Mouse (Mus musculus) erythroid progenitor cell, adult 5-6 weeks (primary cell): ENCODE data around the gene Pex26. TPM values are rescaled to one million over a fixed set of nuclear protein-coding genes. Genes with fewer than 3 reads are reported as not detected.

ENCODE experiments used
- ATAC-seq: replicated peaks from 2 replicates; pipeline ENCODE4 v1.8.0; 2016; ENCODE audit warnings: moderate number of reproducible peaks, mild to moderate bottlenecking, moderate TSS enrichment, inconsistent platforms; ENCODE audit not compliant: poor library complexity, low FRiP score, severe bottlenecking
- total RNA-seq, 2 experiments: library from RNA; stranded (forward) in 1 of 2; stranded (reverse) in 1 of 2; fragments of 150-400 nt in 1 of 2; fragments of 186-747, 209-891 nt in 1 of 2; gene quantifications; 2 replicates each; pipeline versions ENCODE4 v1.2.3 to v1.2.4; 2015 to 2017; ENCODE audit warnings: low replicate concordance in 2 of 2

Pex26 gene
- total RNA-seq, 2 experiments from 2014 or later, result 1.2 to 1.3 TPM

DNA sequence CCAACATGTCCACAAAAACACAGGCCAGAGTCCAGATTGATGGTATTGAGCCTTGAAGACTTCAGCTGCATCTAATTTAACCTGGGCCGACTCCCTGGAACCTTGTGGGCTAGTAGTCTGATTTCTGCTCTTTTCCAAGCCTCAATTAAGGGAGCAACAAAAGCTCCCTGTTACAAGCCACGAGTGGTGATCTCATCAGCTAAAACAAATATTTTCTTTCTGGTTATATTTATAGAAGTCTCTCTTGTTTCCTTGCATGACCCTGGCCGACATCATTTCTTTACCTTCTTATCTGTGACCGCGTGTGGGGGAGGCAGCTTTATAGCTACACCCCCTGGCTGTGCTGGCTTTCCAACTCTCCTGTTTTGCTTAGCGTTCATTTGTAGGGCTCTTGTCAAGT lies 23.3 kb upstream of the Pex26 start:
- no peak for ATAC-seq

GRCm38 (mm10) chr6:121162616-121163015 lies 20.9 kb upstream of the Pex26 start:
- ATAC-seq, result no peak

DNA sequence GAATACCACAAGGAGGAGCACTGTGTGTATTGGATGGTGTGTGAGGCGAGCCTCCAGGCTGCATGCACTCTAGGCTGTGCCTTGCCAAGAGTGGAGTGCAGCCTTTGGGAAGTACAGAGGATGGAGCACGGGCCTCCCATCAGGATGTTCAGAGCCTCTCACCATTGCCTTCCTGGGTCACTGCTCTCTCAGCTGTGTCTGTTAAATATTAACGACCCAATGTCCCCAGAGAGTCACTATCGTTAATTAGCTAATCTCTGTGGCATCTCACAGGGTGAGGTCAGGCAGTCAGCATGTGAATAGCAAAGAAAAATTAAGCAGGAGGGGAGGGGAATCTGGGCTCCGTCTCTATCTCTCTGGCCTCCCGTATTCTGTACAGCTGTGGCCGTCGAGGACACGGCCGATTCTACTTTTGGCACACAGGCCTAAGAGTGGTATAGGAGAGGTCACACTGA lies 17.3 kb upstream of the Pex26 start:
- ATAC-seq, result no peak

DNA sequence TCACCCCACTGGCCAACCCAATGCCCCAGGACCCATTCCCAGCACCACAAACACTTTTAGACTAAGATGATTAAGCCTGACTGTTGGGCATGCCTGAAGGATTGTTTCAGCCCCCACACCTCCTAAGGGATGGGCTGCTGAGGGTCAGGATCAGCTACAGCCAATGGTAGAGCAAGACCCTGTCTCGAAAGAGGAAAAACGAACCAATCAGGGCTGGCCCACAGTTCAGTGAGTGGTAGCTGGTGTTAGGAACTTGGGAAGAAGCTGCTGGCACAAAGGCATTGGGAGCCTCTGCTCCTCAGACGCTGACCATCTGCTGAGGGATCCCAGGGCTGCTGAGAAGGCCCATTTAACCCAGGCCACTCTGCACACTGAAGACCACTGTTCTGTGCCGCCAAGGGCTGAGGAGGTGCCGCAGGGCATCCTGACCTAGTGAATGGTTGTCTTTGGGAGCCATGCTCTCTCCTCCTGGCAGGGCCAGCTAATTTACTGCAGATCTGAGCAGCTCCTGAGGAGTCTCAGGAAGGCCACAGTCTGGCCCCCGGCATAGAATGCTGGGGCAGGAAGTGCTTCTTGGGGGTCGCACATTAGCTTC lies 16.0 kb upstream of the Pex26 start:
- no peak for ATAC-seq

- ATAC-seq, result no peak
These were observed 12.4 kb upstream of the Pex26 start for GRCm38 (mm10) chr6:121171102-121171501.

GRCm38 (mm10) chr6:121173471-121173870 lies 10.0 kb upstream of the Pex26 start:
- ATAC-seq, result no peak

DNA sequence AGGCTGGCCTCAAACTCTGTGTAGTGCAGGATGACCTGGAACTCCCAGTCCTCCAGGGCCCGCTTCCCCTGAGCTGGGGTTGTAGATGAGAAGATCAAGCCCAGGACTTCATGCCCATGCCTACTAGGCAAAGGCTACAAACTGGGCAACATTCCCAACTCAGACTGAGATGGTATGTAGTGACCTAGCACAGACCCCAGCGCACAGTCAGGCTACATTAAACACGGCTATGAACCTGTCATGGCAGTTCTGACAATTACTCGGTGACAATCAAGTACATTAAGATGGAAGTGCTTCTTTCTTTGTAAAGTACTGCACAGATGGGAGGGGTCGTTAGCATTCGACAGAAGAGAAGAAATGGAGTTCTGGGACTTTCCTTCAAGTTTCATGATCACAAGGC lies 8.7 kb upstream of the Pex26 start:
- ATAC-seq, result no peak

DNA sequence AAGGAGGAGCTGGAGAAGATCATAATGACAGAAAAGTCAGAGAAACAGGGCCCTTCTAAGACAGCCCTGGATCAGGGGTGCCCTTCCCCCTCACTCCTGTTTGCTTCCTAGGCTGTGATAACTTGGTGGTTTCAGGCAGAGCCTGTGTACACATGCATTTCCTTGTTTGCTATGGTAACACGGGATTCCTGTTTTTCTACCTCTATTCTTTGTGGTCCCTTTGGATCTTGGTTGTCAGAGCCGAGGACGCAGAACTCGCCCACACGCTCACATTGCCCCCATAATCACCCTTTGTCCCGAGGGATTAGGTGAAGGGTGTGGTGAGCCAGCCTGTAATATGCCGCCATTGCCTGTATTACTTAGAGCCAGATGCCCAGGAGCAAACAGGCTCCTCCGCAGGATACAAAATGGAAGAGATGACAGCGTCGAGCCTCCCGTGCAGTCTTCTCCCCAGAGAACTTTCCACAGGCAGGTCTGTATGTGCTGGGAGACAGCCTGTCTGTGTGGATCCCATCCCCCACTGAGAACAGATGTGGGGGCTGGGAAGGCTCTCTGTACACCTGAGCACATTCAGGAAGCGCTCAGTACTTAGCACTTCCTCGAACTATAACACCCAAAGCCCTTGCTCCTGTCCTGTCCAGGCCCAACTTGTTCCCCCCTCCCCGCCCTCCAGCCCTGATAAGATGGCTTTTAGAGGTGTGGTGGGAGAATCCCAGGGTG lies 7.3 kb upstream of the Pex26 start:
- no peak for ATAC-seq

GRCm38 (mm10) chr6:121176731-121177098 lies 6.8 kb upstream of the Pex26 start:
- no peak for ATAC-seq

GRCm38 (mm10) chr6:121177118-121177708 lies 6.3 kb upstream of the Pex26 start:
- no peak for ATAC-seq

DNA sequence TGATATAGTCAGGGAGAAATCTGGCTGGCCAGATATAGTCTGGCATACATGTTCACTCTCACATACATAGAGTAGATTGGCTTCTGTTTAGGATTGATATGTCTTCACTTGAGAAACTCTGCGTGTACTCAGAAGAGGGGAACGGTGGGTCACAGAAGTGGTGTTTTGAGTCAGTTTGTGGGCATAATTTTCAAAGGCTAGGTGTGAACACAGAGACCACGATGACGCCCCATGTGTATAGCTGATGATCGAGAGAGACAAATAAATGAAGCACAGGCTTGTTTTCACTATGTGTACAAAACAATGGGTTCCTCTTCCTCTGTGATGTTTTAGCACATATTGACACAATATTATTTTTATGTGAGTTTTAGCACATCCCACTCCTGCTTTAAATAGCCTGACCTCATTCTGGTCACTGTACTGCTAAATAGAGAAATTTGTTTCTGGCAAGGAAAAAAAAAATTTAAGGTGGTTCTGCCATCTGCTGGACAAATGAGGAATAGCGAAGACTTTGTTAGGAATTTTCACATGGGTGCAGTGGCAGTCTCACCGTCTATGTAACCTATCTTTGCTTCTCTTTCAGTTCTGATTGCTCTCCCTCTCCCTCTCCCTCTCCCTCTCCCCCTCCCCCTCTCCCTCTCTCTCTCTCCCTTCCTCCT lies 4.6 kb upstream of the Pex26 start:
- ATAC-seq, result no peak

GRCm38 (mm10) chr6:121179846-121180245 lies 3.6 kb upstream of the Pex26 start:
- no peak for ATAC-seq

DNA sequence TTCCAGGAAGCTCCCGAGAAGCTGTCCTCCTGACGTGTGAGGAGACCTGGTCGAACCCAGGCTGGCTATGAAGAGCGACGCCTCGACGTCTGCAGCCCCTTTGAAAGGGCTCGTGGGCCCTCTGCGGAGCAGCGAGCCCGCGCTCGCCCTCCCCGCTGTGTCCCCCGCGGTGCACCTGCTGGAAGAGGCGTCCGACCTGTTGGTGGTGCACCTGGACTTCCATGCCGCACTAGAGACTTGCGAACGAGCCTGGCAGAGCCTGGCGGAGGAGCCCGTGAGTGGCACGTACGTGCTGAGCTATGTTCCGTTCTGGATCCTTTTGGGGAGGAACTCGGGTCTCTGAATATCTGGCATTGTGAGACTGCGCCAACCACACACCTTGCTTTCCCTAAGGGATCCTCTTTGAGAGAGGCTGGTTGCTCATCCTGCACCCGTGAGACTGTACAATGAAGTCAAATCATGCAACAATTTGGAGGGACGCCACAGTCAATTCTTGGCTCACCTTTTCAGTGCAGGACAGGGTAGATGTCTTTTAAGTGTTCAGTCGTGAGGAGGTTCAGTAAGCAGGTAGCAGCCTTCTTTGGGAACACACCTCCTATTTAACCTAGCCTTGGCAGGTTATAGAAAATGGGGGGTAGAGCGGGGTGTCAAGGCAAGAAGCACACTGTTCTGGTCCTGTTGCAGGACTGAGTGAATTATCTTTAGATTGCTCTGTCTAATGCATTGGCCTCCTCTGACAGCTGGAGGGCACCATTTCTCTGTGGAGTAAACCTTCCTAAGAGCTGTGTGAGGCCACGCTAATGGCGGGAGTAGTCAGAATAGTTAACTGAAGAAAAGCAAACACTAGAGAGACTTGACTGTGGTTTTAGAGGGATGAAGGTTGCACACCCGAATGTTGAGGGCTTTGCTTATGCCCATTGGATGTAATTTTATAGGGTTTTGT lies 1.0 kb downstream of the Pex26 start:
- peak; percentile 78 for ATAC-seq

GRCm38 (mm10) chr6:121185232-121185631 lies 1.8 kb downstream of the Pex26 start:
- no peak for ATAC-seq

DNA sequence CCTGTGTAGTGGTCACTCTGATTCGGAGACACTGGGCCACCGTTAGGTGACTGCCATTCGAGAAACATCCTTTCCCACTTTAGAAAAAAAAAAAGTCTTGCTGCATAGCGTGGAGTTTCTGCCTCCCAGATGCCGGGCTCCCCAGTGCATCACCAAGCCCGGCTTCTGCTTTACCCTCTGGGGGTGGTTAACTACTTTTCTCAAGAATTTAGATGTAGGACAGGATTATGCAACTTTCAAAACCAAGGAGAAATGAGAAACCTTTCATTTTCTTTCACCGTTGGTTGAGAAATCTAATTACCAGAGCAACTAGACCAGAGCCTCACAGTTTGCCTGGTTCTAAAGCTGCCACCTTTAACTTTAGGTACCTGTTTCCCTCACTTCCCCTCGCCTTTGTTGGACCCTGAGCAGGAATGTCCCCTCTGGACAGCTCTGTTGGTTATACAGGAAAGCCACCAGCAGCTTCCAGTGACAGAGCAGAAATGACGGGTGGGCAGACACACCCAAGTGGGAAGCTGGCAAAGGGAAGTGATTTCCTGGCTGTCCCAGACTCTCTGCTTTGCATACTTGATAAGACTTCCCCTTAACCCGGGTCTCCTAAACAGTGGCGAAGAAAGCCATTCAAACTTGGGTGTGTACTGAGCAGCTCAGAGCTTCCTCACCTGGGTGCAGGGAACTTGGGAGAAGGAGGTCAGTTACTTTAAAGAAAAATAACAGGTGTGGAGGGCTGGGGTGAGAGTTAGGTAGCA lies 8.0 kb downstream of the Pex26 start:
- ATAC-seq, result no peak

GRCm38 (mm10) chr6:121194061-121194955 lies 10.8 kb downstream of the Pex26 start:
- no peak for ATAC-seq

- ATAC-seq, result no peak
These were observed 11.7 kb downstream of the Pex26 start for GRCm38 (mm10) chr6:121194956-121195731.
